Mouse (Mus musculus) mesoderm, embryonic 11.5 days (tissue): Measurements from ENCODE around the gene Nod2.

Source experiments
- DNase-seq: peaks from one replicate; pipeline ENCODE4 v3.0.0-alpha.2; 2012; ENCODE audit warnings: low read depth, low spot score

The Nod2 gene

DNA sequence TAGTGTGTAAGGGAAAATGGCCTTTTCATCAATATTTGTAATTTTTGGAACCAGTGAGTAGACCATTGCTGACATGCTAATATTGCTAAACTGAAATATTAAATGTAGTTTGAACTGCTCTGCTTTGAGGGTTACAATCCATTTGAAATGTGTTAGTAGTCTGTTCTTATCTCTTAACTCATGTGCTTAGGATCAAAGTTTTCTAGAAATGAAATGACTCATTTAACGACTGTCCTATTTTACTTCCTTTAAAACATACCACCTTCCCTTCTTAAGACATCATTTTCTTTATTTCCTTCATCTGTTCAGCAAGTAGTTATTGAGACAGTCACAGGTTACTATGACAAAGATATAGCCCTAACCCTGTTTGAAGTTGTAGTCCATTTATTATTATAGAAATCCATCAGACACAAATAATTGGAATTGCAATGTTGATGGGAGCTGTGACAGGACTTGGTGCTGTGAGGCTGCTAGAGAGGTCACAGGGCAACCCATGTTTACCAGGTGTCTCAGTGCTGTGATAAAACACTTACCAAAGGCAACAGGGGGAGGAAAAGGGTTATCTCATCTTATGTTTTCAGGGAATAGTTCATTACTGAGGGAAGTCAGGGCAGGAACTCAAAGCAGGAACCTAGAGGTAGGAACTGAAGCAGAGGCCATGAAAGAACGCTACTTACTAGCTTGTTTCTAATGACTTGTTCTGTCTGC lies 76.3 kb downstream of the Nod2 start:
- DNase-seq: no peak
